Mouse (Mus musculus) C2C12 (cell line): ENCODE measurements around the gene Pard3.

Experiments
- CTCF ChIP-seq: IDR thresholded peaks from one replicate; pipeline ENCODE4 v1.5.1; 2011; ENCODE audit not compliant: control insufficient read depth, insufficient read depth, insufficient read length
- FOSL1 ChIP-seq: IDR thresholded peaks from one replicate; pipeline ENCODE4 v1.8.0; 2011; ENCODE audit warnings: mild to moderate bottlenecking, low read length; ENCODE audit not compliant: poor library complexity, insufficient read depth, severe bottlenecking
- MAX ChIP-seq: IDR thresholded peaks from one replicate; pipeline ENCODE4 v1.6.1; 2011; ENCODE audit warnings: mild to moderate bottlenecking, control low read depth
- MYOD1 ChIP-seq: IDR thresholded peaks from one replicate; pipeline ENCODE4 v1.6.1; 2011; ENCODE audit warnings: low read depth; ENCODE audit not compliant: control insufficient read depth, insufficient read length
- USF1 ChIP-seq: IDR thresholded peaks from one replicate; pipeline ENCODE4 v1.6.1; 2011; ENCODE audit warnings: low read depth, mild to moderate bottlenecking, control low read depth, moderate library complexity

- no peak for TF ChIP-seq CTCF
- TF ChIP-seq USF1: no peak
- no peak for TF ChIP-seq FOSL1
- TF ChIP-seq MYOD1: no peak
- TF ChIP-seq MAX: no peak
Measured at GRCm38 (mm10) chr8:127168496-127168895, 104.8 kb downstream of the Pard3 start.
